Mouse (Mus musculus): ENCODE results near the gene Adgra1.

- TF ChIP-seq MAFK (IDR thresholded peaks at IDR 0.05; ENCODE audit: insufficient read depth, low read depth, low read length), result no peak
- no peak for TF ChIP-seq HCFC1 (IDR thresholded peaks at IDR 0.05; ENCODE audit: borderline replicate concordance, insufficient read depth, low read length)
- TF ChIP-seq ZC3H11A (IDR thresholded peaks at IDR 0.05; ENCODE audit: borderline replicate concordance, low read depth, low read length), result no peak
Observed at GRCm38 (mm10) chr7:139835140-139836131, 1.5 kb downstream of the Adgra1 start.

Measured in ES-E14 (cell line).